Mouse (Mus musculus): ENCODE measurements around the gene Srsf4.

Gene Srsf4

DNA sequence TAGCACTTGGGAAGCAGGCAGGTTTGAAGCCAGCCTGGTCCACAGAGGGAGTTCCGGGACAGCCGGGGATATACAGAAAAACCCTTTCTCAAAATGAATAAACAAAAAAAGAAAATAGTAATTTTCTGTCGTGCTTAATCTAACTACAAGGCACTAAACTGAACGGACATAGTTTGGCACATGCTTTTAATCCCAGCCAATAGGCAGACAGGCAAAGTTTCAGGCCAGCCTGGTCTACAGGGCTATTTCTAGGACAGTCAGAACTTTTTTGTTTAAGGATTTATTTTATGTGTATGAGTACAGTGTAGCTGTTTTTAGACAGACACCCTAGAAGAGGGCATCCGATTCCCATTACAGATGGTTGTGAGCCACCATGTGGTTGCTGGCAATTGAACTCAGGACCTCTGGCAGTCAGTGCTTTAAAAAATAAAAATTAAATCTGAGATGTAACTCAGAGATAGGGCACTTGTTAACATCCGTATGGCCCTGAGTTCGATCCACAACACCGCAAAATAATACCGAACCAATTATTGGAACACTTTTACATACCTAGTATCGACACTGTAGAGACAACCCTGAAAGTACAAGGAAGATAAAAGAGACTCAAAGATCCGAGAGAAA is 635 bp upstream of the Srsf4 start:
- no peak for DNase-seq (ENCODE audit: low spot score)

DNA sequence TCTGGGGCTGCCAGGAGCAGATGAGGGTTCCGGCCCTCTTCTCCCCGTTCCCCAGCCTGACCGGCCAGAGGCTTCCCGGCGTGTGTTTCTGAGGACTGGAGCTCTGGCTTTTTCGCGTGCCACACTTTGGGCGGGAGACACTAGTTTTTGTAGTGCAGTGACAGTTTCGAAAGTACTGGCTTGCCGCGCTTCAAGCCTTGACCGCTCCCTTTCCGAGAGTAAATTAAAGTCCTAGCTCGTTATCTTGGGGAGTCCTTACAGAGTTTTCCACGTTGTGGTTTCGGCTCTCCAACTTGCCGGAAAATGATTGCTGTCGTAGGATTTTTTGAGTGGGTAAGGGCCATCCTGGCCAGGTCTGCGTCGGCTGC is 736 bp downstream of the Srsf4 start:
- DNase-seq (ENCODE audit: low spot score): no peak

DNA sequence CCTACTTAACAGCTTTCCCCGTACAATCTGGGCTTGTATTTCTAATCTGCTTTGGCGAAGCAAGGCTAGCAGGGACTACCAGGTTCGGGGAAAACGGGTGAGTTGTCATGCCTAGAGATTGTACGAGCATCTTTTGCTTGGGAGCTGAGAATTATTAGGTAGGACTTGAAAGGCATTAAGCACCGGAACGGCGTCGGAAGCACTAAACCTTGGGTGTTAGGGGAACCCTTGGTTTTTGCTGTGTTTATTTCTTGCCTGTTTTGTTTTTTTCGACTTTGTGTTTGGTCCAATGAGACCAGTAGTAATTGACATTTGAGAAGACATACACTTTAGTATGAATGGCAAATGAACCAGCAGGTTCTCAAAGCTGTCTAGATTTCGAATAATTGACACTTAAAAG is 1.1 kb downstream of the Srsf4 start:
- no peak for DNase-seq (ENCODE audit: low spot score)

DNA sequence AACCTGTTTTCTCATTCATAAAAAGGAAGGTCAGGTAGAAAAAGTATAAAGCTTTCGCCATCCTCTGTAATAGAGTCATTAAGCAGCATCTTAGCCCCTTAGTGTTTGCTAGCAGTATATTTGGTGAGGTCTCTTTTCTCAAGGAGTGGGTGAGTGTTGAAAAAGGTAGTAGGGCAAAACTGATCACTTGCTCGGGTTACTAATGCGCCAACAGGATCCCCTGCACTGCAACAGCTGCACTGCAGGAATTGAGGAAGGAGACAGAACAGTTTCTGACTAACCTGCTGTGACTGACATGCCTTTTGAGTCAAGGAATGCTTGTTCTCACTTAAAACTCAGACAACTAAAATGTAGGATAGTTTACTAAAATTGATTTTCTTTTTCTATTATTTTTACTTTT is 1.8 kb downstream of the Srsf4 start:
- no peak for DNase-seq (ENCODE audit: low spot score)

DNA sequence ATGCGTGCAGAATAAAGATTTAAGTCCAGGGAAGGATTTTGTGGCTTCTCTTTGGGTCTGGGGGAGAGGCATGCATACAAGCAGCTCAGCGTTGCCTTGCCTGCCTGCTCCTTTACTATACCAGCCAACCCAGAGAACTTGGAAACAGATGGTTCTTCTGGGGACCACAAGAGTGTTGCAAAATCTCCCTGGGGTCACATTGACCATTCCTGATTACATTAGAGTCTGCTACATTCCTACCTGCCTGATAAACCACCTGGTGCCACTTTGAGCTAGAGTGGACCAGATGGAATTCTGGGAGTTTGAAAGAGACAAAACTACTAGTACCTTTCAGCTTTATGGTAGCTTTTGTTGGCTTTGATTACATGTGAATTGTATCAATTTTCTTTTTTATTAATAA is 3.4 kb downstream of the Srsf4 start:
- peak; percentile 61 for DNase-seq (ENCODE audit: low spot score)

DNA sequence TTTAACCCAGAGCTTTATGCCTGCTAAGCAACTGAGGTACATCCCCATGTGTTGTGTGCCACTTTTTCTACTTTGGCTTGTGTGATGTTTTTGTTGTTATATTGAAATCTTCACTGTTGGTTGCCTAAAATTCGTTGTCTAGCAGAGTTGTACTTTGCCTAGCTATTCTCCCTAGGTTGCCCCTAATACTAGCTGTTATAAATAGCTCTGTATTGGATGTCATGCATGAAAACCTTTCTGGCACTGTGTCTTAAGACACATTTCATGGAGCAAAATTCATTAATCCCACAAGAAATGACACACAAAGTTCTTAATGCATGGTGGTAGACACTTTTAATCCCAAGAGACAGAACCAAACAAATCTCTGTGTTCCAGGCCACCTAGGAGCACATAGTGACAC is 6.3 kb downstream of the Srsf4 start:
- no peak for DNase-seq (ENCODE audit: low spot score)

DNA sequence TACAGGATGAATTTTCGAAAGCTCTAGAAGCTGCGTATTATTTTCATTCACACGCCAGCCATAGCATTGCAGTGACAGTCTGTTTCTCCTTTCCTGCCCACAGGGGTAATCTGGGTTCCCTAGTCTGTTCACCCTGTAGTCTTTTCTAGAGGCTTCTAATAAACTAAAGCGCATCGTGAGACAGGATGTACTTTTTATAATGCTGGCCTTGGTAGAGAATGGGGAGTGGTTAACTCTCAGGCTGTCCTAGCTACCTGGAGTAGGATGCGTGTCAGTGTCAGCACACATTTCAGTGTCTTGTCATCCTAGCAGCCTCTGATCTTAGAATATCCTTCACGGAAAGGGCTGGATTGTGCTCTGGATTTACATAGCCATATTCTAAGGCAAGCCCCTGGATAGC is 7.9 kb downstream of the Srsf4 start:
- DNase-seq (ENCODE audit: low spot score): no peak

DNA sequence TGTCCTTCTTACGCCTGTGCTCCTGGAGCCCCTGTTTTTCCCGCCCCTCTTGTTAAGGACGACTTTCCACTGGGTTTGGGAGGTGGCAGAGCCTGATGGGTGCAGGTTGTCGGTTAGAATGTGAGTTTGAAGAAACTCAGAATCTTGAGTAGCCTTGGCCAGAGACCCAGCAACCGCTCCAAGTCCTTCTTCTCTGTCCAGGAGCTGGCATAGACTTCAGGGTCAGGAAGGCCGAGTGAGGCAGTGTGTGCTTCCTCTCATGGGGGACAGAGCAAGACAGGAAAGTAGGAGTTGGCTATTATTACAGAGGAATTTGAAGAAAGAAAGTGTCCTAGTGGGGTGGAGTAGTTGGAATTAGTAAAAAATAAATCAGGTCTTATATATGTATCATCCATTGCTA is 10.2 kb downstream of the Srsf4 start:
- DNase-seq (ENCODE audit: low spot score): peak; percentile 18

DNA sequence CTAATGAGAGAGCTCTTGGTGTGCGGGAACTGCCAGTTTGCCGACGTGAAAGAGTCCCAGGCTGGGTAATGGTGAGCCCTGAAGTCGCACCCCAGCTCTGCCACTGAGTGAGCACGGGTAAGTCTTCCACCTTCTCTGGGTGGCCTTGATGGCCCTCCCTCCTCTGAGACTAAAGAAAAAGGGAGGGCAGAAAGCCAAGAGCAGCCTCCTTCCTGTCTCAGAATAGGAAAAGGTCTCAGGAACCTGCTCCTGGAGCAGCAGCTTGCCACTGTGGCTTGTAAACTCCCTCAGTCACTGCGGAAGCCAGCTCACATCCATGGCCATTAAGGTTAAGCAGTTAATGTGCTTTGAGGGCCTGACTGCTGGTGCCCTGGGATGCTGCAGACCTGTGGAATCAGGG is 12.0 kb downstream of the Srsf4 start:
- no peak for DNase-seq (ENCODE audit: low spot score)

DNA sequence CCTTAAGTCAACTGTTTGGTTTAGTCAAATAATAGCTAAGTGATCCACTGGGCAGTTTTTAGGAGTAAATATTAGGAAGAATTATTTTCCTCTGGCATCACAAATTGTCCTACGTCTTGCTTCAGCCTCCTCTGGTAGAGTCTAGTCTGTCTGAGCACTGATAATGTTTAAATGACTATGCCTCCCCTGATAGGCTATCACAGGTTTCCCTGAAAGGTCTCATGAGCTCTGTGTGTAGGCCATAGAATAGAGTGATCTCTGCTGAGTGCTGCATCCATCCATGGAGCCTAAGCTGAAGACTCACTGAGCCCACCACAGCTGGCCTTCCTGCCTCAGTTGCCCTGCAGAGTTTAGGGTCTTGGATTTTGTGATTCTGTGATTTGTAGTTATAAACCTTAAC is 15.1 kb downstream of the Srsf4 start:
- DNase-seq (ENCODE audit: low spot score): no peak

DNA sequence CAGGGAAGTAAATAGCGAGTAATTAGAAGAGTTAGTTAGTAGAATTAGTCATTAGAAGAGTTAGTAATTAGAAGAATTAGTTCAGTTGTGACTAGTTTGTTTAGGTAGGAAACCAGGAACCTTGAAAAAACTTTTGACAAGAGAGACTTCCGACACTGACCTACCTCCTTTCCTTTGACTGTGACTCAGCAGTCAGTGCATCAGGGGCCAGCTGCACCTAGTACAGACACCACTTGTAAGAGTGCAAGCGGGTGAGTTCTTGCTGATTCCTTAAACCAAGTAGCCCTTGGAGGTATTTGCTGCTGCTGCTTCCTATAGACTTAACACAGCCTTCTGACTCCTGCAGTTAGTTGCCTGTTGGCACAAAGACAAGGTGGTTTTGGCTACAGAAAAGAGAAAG is 17.3 kb downstream of the Srsf4 start:
- DNase-seq (ENCODE audit: low spot score): no peak

DNA sequence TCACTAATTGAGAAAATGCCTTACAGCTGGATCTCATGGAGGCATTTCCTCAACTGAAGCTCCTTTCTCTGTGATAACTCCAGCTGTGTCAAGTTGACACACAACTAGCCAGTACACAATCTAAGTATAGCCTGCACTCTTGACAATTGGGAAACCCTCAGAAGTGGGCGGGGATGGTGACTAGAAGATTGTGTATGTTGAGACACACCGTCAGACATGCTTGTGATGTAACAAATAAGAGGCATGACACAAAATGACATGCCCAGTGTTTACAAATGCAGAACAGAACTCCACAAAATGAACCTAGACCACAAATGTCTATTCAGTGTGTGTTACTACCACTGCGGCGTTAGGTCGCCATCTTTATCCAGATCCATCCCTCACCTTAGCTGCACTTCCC is 23.7 kb downstream of the Srsf4 start:
- no peak for DNase-seq (ENCODE audit: low spot score)

DNA sequence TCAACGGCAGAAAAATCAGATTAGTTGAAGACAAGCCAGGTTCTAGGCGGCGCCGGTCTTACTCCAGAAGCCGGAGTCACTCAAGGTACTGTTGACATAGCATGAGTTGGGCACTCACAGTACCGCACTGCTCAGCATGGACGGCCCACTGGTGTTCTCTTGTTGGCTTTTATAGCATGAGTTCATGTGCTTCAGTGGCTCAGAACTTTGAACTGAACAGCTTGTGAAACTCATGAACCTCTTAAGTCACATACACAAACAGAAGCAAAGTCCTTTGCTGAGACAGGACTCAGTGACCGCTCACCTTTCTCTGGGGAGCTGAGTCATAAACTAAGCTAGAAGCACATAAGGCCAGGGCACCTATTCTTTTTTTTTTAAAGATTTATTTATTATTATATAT is 24.4 kb downstream of the Srsf4 start:
- peak; percentile 85 for DNase-seq (ENCODE audit: low spot score)

DNA sequence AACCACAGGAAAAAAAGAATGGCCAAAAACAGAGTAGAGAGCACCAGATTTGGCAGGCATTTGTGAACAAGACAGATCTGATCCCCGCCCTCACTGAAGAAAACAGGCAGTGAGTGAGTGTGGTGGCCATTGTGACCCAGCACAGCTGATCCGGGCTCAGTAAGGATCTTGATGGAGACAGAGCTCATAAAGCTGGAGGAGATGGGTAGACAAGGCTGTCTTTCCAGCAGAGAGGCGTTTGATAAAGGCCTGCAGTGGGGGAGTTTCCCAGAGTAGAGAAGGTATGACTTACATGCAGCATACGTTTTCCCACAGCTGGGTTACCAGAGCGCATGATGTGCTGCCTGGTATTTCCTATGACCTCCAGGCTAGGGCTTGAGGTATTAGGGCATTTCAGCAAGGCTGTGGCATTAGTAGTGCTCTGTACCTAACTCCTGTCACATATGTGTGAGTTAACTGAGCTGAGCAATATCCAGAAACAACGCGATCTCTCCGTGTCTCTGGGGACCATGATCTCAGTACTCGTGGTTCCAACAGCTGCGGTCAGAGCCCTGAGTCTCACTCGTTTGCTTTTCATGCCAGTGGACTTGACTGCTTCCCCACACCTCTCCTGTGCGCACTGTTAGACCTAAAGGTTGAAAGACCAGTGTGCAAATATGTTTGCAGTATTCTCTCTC is 25.2 kb downstream of the Srsf4 start:
- no peak for DNase-seq (ENCODE audit: low spot score)

DNA sequence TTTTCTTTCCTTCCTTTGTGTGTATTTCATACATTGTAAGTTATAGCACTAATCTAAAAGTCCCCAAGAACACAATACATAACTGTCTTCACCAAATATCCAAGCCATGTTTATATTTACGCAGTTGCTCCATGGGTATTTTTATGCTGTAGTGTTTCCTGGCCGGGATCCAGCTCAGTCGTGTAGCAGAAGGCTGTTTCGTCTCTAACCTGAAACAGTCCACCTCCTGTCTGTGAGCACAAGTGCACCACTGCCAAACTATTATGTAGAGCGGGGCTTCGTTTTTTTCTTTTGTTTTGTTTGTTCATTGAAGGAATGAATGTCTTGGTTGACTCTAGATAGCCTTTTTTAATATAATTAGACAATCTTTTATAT is 25.8 kb downstream of the Srsf4 start:
- DNase-seq (ENCODE audit: low spot score): no peak

DNA sequence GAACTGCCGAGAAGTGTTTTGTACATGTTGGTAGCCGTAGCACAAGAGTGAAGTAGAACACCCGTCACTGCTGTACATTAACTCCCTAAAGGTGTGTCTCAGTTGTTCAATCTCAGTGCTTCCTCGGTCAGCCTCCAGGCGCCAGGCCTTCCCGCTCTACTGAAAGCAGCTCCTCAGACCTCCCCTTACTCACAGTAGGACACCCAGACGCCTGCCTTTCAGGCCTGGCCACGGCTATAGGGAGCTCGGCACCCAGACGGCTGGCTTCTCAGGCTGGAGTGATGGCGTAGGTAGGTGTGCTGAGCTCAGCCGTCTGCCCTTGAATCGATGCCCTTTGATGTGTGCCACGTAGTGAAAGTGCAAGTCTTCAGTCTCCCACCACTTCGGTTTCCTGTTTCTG is 27.7 kb downstream of the Srsf4 start:
- no peak for DNase-seq (ENCODE audit: low spot score)

DNA sequence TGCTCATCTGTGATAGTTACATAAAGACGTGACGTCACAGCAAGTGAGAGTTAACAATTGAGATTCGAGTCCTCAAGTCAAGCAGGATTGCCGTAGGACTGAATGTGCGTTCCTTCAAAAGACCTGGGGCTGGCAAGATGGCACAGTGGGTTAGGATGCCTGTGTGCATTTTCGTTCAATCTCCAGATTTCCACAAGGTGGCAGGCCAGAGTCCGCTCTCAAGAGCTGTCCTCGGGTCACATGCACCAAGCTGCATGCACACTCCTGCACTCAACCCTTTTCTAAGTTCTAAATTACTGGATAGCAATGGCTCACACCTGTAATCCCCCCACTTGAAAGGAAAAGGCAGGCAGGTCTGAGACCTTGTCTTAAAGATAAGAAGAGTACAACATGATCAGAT is 31.1 kb downstream of the Srsf4 start:
- no peak for DNase-seq (ENCODE audit: low spot score)

DNA sequence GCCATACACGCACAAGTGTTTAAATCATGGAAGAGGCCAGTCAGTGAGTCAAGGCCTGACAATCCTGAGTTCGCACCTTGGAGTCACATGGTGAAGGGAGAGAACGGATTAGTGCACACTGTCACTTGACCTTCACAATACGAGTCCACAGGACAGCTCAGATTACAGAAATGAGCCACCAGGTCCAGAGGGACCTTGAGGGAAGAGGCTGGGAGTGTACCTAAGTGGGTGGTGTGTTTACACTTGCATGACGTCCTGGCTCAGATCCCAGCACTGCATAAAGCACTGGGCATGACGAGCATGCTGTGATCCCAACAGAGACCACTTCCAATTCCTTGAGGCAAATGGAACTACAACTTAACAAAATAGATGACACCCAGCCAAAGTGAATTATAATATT is 33.0 kb downstream of the Srsf4 start:
- peak; percentile 57 for DNase-seq (ENCODE audit: low spot score)

DNA sequence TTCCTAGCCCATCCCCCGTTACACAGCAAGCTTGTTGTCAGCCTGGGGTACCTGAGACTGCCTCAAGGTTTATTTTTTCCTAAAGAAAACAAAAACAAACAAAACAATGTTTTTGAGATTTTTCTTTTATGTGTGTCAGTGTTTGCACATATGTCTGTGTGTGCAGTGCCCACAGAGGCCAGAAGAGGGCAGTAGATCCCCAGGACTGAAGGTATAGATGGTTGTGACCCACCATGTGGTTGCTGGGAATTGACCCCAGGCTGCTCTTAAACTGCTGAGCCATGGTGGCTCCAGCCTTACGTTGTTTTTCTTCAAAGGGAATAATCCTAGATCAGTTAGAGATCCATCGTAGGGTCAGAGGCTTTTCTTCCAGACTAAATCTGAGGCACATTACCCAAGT is 34.5 kb downstream of the Srsf4 start:
- DNase-seq (ENCODE audit: low spot score): no peak

DNA sequence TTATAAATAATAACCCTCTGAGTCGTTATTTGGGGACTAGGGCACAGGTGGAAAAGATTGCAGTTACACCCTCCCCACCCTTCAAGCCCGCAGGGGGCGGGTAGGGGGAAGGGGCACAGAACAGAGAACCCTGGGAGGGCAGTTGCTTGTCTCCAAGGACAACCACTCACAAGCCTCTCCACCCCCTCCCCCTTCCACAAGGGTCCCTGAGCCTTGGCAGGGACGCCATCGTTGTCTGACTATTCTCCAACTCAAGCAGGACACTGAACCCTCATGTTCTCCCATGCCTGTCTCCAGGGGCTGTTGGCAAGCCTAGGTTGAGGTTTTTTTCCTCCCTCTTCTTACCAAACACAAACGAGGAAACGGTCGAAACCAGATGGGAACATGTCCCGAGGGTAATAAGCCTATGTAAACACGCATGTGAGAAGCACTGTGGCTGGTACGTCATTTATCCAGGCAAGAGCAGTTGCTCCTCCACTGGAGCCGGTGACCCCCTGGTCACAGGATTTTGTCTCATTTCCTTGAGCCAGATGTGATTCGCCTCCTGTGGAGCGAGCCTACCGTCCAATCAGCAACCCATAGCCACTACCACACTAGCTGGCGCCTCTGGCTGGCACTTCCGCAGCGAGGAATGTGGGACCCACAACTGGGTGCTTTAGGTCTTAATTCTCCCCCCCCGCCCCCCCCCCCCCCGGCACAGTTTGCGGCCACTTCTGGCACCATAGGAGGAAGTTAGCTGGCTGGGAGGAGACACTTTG is 37.0 kb downstream of the Srsf4 start:
- peak; percentile 60 for DNase-seq (ENCODE audit: low spot score)

DNA sequence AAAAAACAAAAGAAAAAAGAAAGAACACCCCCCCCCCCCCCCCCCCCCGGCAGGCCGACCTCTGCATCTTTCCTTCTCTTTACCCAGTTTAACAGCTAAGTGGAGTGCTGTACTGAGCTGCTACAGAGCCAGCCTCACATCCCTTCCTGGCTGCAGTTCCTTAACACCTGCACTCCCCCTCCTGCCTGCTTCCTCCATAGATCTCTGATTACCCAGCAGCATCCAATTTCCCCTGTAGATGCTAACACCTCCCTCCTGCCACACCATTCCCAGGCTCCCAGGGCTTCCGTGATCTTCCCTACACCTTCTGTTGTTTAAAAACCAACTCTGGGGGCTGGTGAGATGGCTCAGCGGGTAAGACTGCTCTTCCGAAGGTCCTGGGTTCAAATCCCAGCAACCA is 38.1 kb downstream of the Srsf4 start:
- no peak for DNase-seq (ENCODE audit: low spot score)

DNA sequence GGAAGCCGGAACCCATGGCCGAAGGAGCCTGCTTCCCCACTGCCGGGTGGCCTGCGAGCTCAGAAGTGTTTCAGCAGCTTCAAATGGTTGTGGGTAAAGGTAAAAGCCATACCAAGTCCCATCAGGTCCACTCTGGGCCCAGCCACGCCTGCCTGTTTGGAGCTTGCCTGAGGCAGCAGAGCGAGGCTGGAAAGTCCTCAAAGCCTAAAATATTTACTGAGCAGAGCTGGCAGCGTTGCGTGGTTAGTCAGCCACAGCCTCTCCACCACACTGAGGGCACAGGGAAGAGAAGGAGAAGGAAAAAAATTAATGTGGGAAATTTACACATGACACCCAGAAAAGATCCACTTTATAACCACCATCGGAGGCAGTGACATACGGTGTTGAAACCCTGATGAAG is 40.1 kb downstream of the Srsf4 start:
- peak; percentile 64 for DNase-seq (ENCODE audit: low spot score)

DNA sequence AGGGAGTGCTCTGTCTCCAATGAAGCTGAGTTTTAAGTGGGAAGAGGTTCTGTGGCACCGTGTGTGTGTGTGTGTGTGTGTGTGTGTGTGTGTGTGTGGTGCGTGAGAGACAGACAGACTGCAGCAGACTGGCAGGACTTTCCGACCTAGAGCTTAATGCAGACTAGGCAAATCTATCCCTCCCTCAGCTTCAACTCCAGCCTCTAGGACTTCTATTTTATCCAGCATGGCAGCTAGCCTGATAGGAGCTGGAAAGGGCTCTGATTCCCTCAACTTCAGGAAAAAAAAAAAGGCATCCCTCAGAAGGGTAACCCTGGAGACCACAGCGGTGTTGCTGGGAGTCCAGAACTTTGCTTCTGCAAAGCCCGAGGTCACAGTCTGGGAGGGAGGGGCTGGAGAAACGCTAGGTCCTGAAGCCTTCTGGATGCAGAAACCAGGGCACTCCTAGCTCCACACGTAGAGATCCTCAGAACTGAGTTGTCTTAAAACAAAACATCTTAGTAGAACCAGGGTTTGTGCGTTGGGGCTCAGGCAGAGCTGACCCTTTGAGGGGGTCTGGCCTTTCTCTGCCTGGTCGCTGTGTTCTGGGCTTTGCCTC is 40.7 kb downstream of the Srsf4 start:
- DNase-seq (ENCODE audit: low spot score): no peak

Data from lung, postnatal 25 days (tissue).